Mouse (Mus musculus): ENCODE measurements at regions not wholly inside any gene's neighbourhood (a gene's known extent, or its start where the extent isn't known, plus 50 kb on each side); places are given as distances from the start of the nearest gene placed in this dataset.

GRCm38 (mm10) chr19:52048378-52048978, 215.6 kb upstream of the Ins1 start:
- TF ChIP-seq CTCF (conservative IDR thresholded peaks at IDR 0.05; ENCODE audit: low read length) (no peak), POU5F1 (IDR thresholded peaks at IDR 0.05; ENCODE audit: borderline replicate concordance, low read length) (no peak), NANOG (IDR thresholded peaks at IDR 0.05; ENCODE audit: borderline replicate concordance, low read length) (no peak)

All from E14TG2a.4 (cell line).